Mouse (Mus musculus) forebrain, embryonic 14.5 days (tissue): ENCODE data around the gene Cyb561d2. TPM values are rescaled to one million over a fixed set of nuclear protein-coding genes. Genes with fewer than 3 reads are reported as not detected.

Experiments used
- ATAC-seq: fragments of 200-750 bp; cut with Nextera tagmentation; 2 replicates; pipeline ENCODE4 v1.8.0; 2017; ENCODE audit warnings: mild to moderate bottlenecking, moderate library complexity
- DNase-seq: peaks from one replicate; pipeline ENCODE4 v3.0.0-alpha.2; 2015; ENCODE audit warnings: low spot score
- H3K27ac ChIP-seq: fragments of 300-500 bp; sonication (generic); 2 replicates; pipeline ENCODE4 v1.5.1; 2014; ENCODE audit warnings: low read depth, mild to moderate bottlenecking, control low read depth, low read length, moderate library complexity
- H3K27me3 ChIP-seq: fragments of 300-500 bp; sonication (generic); replicated peaks from 2 replicates; pipeline ENCODE4 v1.6.1; 2014; ENCODE audit warnings: low read length, control low read depth, mixed read lengths; ENCODE audit not compliant: control insufficient read depth, insufficient read depth
- H3K36me3 ChIP-seq: fragments of 300-500 bp; sonication (generic); 2 replicates; pipeline ENCODE4 v1.6.1; 2014; ENCODE audit warnings: low read length, control low read depth; ENCODE audit not compliant: control insufficient read depth, insufficient read depth
- H3K4me1 ChIP-seq: fragments of 300-500 bp; sonication (generic); 2 replicates; pipeline ENCODE4 v1.6.1; 2014; ENCODE audit warnings: antibody characterized with exemption, low read length, control low read depth; ENCODE audit not compliant: control insufficient read depth, insufficient read depth
- H3K4me2 ChIP-seq: fragments of 300-500 bp; sonication (generic); 2 replicates; pipeline ENCODE4 v1.6.1; 2014; ENCODE audit warnings: mild to moderate bottlenecking, control low read depth, low read length
- H3K4me3 ChIP-seq: fragments of 300-500 bp; sonication (generic); 2 replicates; pipeline ENCODE4 v1.5.1; 2014; ENCODE audit warnings: low read depth, low read length, control low read depth
- H3K9ac ChIP-seq: fragments of 300-500 bp; sonication (generic); 2 replicates; pipeline ENCODE4 v1.6.1; 2014; ENCODE audit warnings: mild to moderate bottlenecking, low read length, control low read depth, moderate library complexity
- H3K9me3 ChIP-seq: fragments of 300-500 bp; sonication (generic); replicated peaks from 2 replicates; pipeline ENCODE4 v1.6.1; 2016; ENCODE audit warnings: low read length, control low read depth, mixed read lengths; ENCODE audit not compliant: control insufficient read depth
- WGBS: fragments of 180-500 bp; shearing (Covaris S2); extraction: QIAGEN DNeasy Blood & Tissue Kit; methylation state at CpG from one replicate; pipeline ENCODE4 v1.1.7; 2014; 5-methylcytosine and 5-hydroxymethylcytosine counted together
- polyA plus RNA-seq: library from polyadenylated mRNA; unstranded; fragments of >200 nt; fragmentation: Nextera tagmentation; extraction: Ambion mirVana; gene quantifications from 2 replicates; pipeline ENCODE4 v1.2.1, GENCODE M21; 2014

Gene Cyb561d2
- polyA plus RNA-seq, 1 experiment from 2014 or later, result 38.0 TPM

DNA sequence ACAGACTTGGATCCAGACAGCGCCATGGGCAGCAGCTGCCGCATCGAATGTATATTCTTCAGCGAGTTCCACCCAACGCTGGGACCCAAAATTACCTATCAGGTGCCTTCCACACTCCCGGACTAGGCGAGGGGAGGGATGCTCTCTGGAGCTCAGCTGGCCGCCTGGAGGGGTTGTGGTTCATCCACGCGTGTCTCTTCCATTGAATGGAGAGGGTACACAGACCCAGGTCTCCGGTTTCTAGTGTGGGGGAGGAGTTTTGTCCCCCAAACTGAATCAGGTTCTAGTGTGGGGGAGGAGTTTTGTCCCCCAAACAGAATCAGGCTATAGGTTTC lies 326 bp upstream of the Cyb561d2 start:
- Histone ChIP-seq H3K9ac (peak overlapping the region; percentile 69), H3K36me3 (peaks cover 44% of the 10 kb centered on the region), H3K4me2 (peak overlapping the region; percentile 95), H3K27ac (peak overlapping the region; percentile 3; the same call in 1 of the 2 replicates), H3K4me3 (peak overlapping the region; percentile 62), H3K27me3 (no peaks in the 10 kb centered on the region), H3K9me3 (no peaks in the 10 kb centered on the region), H3K4me1 (peaks cover 22% of the 10 kb centered on the region)
- ATAC-seq (peak; percentile 13; the same call in 1 of the 2 replicates), DNase-seq (no peak)
- WGBS, result 1% methylated on average over 11 of the region's 11 CpGs

DNA sequence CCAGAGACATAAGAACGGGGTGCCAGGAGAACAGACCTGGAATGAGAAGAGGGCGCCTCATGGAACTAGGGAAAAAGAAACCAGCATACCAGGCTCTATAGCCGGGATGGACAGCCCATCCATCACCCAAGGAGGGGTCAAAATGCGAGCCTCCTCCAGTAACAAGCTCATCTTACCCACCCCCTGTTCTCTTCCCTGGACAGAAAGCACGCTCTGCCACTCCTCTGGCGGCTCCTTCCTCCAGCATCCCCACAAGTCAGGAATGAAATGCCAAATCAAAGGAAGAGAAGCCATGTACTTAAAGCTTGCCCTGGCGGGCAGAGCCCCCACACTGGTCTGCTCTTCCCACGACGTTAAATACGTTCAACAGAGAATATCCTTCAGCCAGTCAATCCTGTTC lies 988 bp downstream of the Cyb561d2 start:
- Histone ChIP-seq H3K4me1 (peaks cover 26% of the 10 kb centered on the region), H3K27ac (no peak overlapping the region)

DNA sequence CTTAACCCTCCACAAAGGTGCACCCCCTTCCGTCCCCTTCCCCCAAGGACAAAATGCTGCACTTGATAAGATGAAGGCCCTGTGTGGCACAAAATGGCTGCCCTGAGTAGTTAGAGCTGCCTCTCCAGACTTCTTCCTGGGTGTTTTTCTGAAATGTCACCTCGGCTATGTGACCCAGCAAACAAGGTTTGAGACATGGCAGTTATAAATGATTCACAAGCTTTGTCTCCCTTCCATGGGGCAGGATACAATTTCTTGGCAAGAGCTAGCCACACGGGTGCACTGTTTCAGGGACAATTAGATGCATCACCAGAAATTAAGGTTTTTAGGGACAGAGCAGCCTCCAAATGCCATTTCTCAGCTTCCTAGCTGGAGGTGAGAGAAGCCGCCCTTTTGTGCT lies 1.6 kb downstream of the Cyb561d2 start:
- ATAC-seq, result no peak
- Histone ChIP-seq H3K4me1 (peaks cover 32% of the 10 kb centered on the region), H3K9me3 (no peaks in the 10 kb centered on the region), H3K36me3 (peaks cover 52% of the 10 kb centered on the region), H3K9ac (no peak overlapping the region), H3K27me3 (no peaks in the 10 kb centered on the region), H3K4me2 (0 out of 2 replicates have a peak overlapping the region, but pooled peaks have one; percentile 95), H3K27ac (no peak overlapping the region), H3K4me3 (0 out of 2 replicates have a peak overlapping the region, but pooled peaks have one; percentile 62)
- no peak for DNase-seq
- 87% methylated on average over 4 of the region's 4 CpGs for WGBS

More for the DNA sequence above, 988 bp downstream of the Cyb561d2 start:
- peak overlapping the region; percentile 95 for H3K4me2 ChIP-seq
- peak overlapping the region; percentile 69 for H3K9ac ChIP-seq
- H3K9me3 ChIP-seq, result no peaks in the 10 kb centered on the region
- H3K4me3 ChIP-seq, result peak overlapping the region; percentile 62
- ATAC-seq (no peak), DNase-seq (no peak)
- H3K36me3 ChIP-seq, result peaks cover 52% of the 10 kb centered on the region
- WGBS, result 44% methylated on average over 10 of the region's 10 CpGs
- H3K27me3 ChIP-seq, result no peaks in the 10 kb centered on the region

DNA sequence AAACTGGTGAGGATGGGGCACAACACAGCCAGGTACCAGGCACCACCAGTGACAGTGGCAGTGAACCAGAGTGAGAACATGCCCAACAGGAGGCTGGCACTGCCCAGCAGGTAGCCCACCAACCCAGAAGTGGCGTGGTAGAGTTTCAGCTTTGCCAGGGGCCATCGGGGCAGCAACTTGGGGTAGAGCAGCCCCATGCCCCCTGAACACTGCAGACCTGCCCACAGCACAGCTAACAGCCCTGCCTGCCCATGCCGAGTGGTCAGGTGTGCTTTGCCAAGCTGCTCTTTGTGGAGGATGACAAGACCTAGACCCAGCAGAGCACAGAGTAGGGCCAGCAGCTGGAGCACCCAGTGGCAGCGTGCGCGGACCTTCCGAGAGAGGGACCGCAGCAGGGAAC lies 2.1 kb downstream of the Cyb561d2 start:
- Histone ChIP-seq H3K4me2 (no peak overlapping the region), H3K9ac (no peak overlapping the region), H3K4me3 (no peak overlapping the region), H3K9me3 (no peaks in the 10 kb centered on the region), H3K27me3 (no peaks in the 10 kb centered on the region), H3K4me1 (peaks cover 35% of the 10 kb centered on the region), H3K27ac (no peak overlapping the region), H3K36me3 (peaks cover 52% of the 10 kb centered on the region)
- WGBS, result 96% methylated on average over 8 of the region's 8 CpGs
- DNase-seq (no peak), ATAC-seq (no peak)

DNA sequence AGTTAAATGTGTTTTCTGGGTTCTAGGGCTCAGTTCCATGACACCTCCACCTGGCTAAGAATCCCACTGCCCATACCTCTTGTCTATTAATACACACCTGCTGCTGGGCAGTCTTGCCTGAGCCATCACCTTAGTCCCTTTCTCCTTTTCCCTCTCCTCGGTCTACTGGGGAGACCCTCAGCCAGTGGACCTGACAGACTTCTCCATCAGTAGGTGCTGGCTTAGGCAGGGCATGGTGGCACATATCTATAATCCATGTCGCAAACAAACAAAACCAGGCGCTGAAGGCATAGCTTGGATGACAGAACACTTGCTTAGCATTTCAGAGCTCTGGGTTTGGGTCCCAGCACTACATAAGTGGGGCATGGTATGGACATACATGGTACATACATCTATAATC lies 3.3 kb downstream of the Cyb561d2 start:
- Histone ChIP-seq H3K4me3 (no peak overlapping the region), H3K27ac (no peak overlapping the region), H3K4me2 (no peak overlapping the region), H3K9me3 (no peaks in the 10 kb centered on the region), H3K9ac (no peak overlapping the region), H3K36me3 (peaks cover 40% of the 10 kb centered on the region), H3K4me1 (peaks cover 35% of the 10 kb centered on the region), H3K27me3 (no peaks in the 10 kb centered on the region)
- ATAC-seq (no peak), DNase-seq (no peak)
- WGBS, result 90% methylated on average over 3 of the region's 3 CpGs

DNA sequence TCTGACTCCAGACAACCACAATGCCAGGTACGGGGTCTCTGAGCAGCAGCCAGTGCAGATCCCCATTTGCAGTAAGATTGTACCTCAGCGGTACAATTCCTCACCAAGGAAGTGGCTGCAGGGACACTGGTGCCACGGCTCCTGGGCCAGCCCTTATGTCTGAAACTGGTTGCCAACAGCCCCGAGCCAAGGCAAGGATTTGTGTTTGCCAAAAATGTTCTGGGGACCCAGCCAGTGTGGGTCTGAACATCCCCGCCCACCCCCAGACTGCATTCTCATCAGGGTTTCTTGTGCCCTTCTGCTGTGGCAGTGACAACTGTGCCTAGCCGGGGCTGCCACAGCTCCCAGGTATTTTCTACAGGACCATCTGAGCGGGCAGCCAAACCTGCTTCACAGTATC lies 3.8 kb downstream of the Cyb561d2 start:
- no peak for ATAC-seq
- Histone ChIP-seq H3K9me3 (no peaks in the 10 kb centered on the region), H3K27me3 (no peaks in the 10 kb centered on the region), H3K36me3 (peaks cover 40% of the 10 kb centered on the region), H3K4me3 (no peak overlapping the region), H3K4me1 (peaks cover 35% of the 10 kb centered on the region), H3K9ac (no peak overlapping the region), H3K4me2 (no peak overlapping the region), H3K27ac (no peak overlapping the region)
- DNase-seq, result no peak
- WGBS, result 90% methylated on average over 7 of the region's 7 CpGs

DNA sequence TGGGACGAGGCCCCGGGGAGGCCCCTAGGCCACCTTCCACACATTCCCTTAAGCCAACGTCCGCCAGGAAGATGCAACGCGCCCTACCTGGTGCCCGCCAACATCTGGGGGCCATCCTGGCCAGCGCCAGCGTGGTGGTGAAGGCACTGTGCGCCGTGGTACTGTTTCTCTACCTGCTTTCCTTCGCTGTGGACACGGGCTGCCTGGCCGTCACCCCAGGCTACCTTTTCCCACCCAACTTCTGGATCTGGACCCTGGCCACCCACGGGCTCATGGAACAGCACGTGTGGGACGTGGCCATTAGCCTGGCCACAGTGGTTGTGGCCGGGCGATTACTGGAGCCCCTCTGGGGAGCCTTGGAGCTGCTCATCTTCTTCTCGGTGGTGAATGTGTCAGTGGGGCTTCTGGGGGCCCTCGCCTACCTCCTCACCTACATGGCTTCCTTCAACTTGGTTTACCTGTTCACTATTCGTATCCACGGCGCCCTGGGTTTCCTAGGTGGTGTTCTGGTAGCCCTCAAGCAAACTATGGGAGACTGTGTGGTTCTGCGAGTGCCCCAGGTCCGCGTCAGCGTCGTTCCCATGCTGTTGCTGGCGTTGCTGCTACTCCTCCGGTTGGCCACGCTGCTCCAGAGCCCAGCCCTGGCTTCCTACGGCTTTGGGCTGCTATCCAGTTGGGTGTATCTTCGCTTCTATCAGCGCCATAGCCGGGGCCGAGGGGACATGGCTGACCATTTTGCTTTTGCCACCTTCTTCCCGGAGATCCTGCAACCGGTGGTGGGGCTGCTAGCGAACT lies 7.4 kb downstream of the Cyb561d2 start:
- under 1% methylated on average over 40 of the region's 40 CpGs for WGBS
- H3K9ac ChIP-seq, result peak overlapping the region; percentile 88
- DNase-seq (no peak), ATAC-seq (peak; percentile 18)
- peak overlapping the region; percentile 100 for H3K4me2 ChIP-seq
- H3K4me1 ChIP-seq, result peaks cover 22% of the 10 kb centered on the region
- peaks cover 31% of the 10 kb centered on the region for H3K36me3 ChIP-seq
- 0 out of 2 replicates have a peak overlapping the region, but pooled peaks have one; percentile 58 for H3K27ac ChIP-seq
- no peaks in the 10 kb centered on the region for H3K9me3 ChIP-seq
- H3K4me3 ChIP-seq, result peak overlapping the region; percentile 97
- no peaks in the 10 kb centered on the region for H3K27me3 ChIP-seq

DNA sequence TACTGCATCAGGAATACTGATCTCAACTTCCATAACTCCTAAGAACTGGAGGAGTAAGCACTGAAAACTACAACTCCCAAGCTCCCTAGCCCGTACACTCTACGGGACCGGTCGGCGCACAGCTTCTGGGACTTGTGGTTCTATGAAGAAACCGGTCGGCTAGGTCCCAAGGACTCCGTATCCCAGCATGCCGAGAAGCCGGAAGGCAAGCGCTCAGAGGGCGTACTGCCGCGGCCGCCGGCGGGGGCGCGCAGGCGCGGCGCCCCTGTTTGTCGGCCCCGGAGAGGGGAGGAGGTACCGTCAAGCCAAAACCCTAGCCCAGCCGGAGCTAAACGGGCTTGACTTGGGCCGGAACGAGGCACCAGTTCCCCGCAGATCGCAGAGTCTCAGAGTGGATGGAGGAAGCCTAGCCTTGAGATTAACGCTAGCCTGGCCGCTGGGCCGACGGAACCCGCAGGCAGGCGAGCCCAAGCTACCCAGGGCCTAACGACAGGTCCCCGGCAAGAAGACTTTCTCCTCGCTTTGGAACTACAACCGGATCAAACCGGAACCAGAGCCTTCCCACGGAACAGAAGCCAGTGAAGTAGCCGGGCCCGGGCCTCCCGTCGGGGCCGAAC lies 8.1 kb downstream of the Cyb561d2 start, which contains the start of gene Tmem115:
Gene Tmem115 (plus strand): TSS at position 155 of the 617 bp plus-strand sequence.
- Histone ChIP-seq H3K9me3 (no peaks in the 10 kb centered on the region), H3K9ac (peak within 1 kb of the TSS; percentile 88), H3K27ac (peak within 1 kb of the TSS; percentile 58; the same call in 1 of the 2 replicates), H3K36me3 (peaks cover 24% of the 10 kb centered on the region), H3K4me3 (peak within 1 kb of the TSS; percentile 97), H3K4me2 (peak within 1 kb of the TSS; percentile 100), H3K4me1 (peaks cover 22% of the 10 kb centered on the region), H3K27me3 (no peaks in the 10 kb centered on the region)
- ATAC-seq (peak; percentile 99), DNase-seq (peak; percentile 99)
- WGBS, result under 1% methylated on average over 45 of the region's 48 CpGs
